Mouse (Mus musculus) MEL (cell line): ENCODE data around the gene Agtr1a. TPM values are rescaled to one million over a fixed set of nuclear protein-coding genes. Genes with fewer than 3 reads are reported as not detected.

Experiments used
- DNase-seq: peaks from one replicate; pipeline ENCODE4 v3.0.0; 2011; ENCODE audit warnings: low read depth, low spot score
- H3K27ac ChIP-seq: 2 replicates; pipeline ENCODE4 v1.5.1; 2012; ENCODE audit warnings: low read depth, mild to moderate bottlenecking, control low read depth, low read length, moderate library complexity; ENCODE audit not compliant: control insufficient read depth
- H3K27me3 ChIP-seq, 2 experiments: fragments of 150-350 bp in 1 of 2; sonication (generic) in 1 of 2; 2 replicates each; pipeline ENCODE4 v1.6.1; 2012; ENCODE audit warnings: low read length in 2 of 2, mild to moderate bottlenecking in 2 of 2, improper control_type of control experiment in 1 of 2, moderate library complexity in 1 of 2; ENCODE audit not compliant: insufficient read depth in 2 of 2, control insufficient read depth in 1 of 2
- H3K36me3 ChIP-seq, 2 experiments: 2 replicates each; pipeline ENCODE4 v1.6.1; 2012 to 2014; ENCODE audit warnings: low read length in 2 of 2, improper control_type of control experiment in 1 of 2, inconsistent platforms in 1 of 2, mild to moderate bottlenecking in 1 of 2; ENCODE audit not compliant: insufficient read depth in 2 of 2, control insufficient read depth in 1 of 2
- H3K4me1 ChIP-seq, 2 experiments: fragments of 150-350 bp in 1 of 2; sonication (generic) in 1 of 2; 2 replicates each; pipeline ENCODE4 v1.6.1; 2012; ENCODE audit warnings: low read length in 2 of 2, improper control_type of control experiment in 1 of 2, mild to moderate bottlenecking in 1 of 2; ENCODE audit not compliant: insufficient read depth in 2 of 2, control insufficient read depth in 1 of 2
- H3K4me3 ChIP-seq, 2 experiments: fragments of 150-350 bp in 1 of 2; sonication (generic) in 1 of 2; 2 replicates each; pipeline ENCODE4 v1.5.1; 2012; ENCODE audit warnings: low read depth in 2 of 2, low read length in 2 of 2, mild to moderate bottlenecking in 2 of 2, moderate library complexity in 2 of 2, control low read depth in 1 of 2, improper control_type of control experiment in 1 of 2; ENCODE audit not compliant: control insufficient read depth in 1 of 2, insufficient read depth in 1 of 2
- H3K79me2 ChIP-seq: 2 replicates; pipeline ENCODE4 v1.6.1; 2012; ENCODE audit warnings: mild to moderate bottlenecking, low read length, moderate library complexity; ENCODE audit not compliant: control insufficient read depth, poor library complexity, insufficient read depth
- H3K9ac ChIP-seq: 2 replicates; pipeline ENCODE4 v1.6.1; 2012; ENCODE audit warnings: low read depth, mild to moderate bottlenecking, control low read depth, low read length, moderate library complexity; ENCODE audit not compliant: control insufficient read depth, poor library complexity, severe bottlenecking
- H3K9me3 ChIP-seq: fragments of 150-350 bp; sonication (generic); replicated peaks from 2 replicates; pipeline ENCODE4 v1.6.1; 2012; ENCODE audit warnings: mild to moderate bottlenecking, low read length, improper control_type of control experiment, moderate library complexity; ENCODE audit not compliant: insufficient read depth
- BHLHE40 ChIP-seq: IDR thresholded peaks from 2 replicates; pipeline ENCODE4 v1.6.1; 2012; ENCODE audit warnings: low read depth, mild to moderate bottlenecking, inconsistent platforms, low read length, improper control_type of control experiment, borderline replicate concordance
- CHD2 ChIP-seq: IDR thresholded peaks from 2 replicates; pipeline ENCODE4 v1.6.1; 2011; ENCODE audit warnings: low read length, improper control_type of control experiment
- CTCF ChIP-seq, 3 experiments: IDR thresholded peaks in 2 of 3; conservative IDR thresholded peaks in 1 of 3; 2 replicates each; pipeline ENCODE4 v1.5.1; 2011 to 2012; ENCODE audit warnings: low read length in 3 of 3, low read depth in 2 of 3, mild to moderate bottlenecking in 2 of 3, improper control_type of control experiment in 1 of 3, inconsistent platforms in 1 of 3, mixed read lengths in 1 of 3, moderate library complexity in 1 of 3; ENCODE audit not compliant: control insufficient read depth in 1 of 3, insufficient read depth in 1 of 3, poor library complexity in 1 of 3, severe bottlenecking in 1 of 3
- ELF1 ChIP-seq: IDR thresholded peaks from 2 replicates; pipeline ENCODE4 v1.6.1; 2014; ENCODE audit warnings: low read depth, mild to moderate bottlenecking, inconsistent platforms, low read length, improper control_type of control experiment, moderate library complexity
- EP300 ChIP-seq, 2 experiments: IDR thresholded peaks; 2 replicates each; pipeline ENCODE4 v1.6.1; 2011; ENCODE audit warnings: improper control_type of control experiment in 2 of 2, low read length in 2 of 2, low read depth in 1 of 2, mild to moderate bottlenecking in 1 of 2
- GABPA ChIP-seq: IDR thresholded peaks from 2 replicates; pipeline ENCODE4 v1.6.1; 2012; ENCODE audit warnings: low read depth, mild to moderate bottlenecking, inconsistent platforms, low read length, improper control_type of control experiment, moderate library complexity
- GATA1 ChIP-seq: IDR thresholded peaks from 2 replicates; pipeline ENCODE4 v1.6.1; 2011; ENCODE audit warnings: low read depth, low read length, improper control_type of control experiment
- HCFC1 ChIP-seq: IDR thresholded peaks from 2 replicates; pipeline ENCODE4 v1.6.1; 2012; ENCODE audit warnings: low read depth, mild to moderate bottlenecking, inconsistent platforms, low read length, improper control_type of control experiment, moderate library complexity
- JUND ChIP-seq: IDR thresholded peaks from 2 replicates; pipeline ENCODE4 v1.6.1; 2011; ENCODE audit warnings: low read depth, mild to moderate bottlenecking, improper control_type of control experiment, low read length
- MAFK ChIP-seq: IDR thresholded peaks from 2 replicates; pipeline ENCODE4 v1.6.1; 2011; ENCODE audit warnings: low read depth, mild to moderate bottlenecking, low read length, improper control_type of control experiment, borderline replicate concordance
- MAX ChIP-seq: IDR thresholded peaks from 2 replicates; pipeline ENCODE4 v1.6.1; 2011; ENCODE audit warnings: low read length, improper control_type of control experiment
- MAZ ChIP-seq: IDR thresholded peaks from 2 replicates; pipeline ENCODE4 v1.6.1; 2012; ENCODE audit warnings: low read depth, mild to moderate bottlenecking, inconsistent platforms, low read length, improper control_type of control experiment
- MEF2A ChIP-seq: IDR thresholded peaks from 2 replicates; pipeline ENCODE4 v1.6.1; 2014; ENCODE audit warnings: low read depth, mild to moderate bottlenecking, inconsistent platforms, low read length, improper control_type of control experiment; ENCODE audit not compliant: poor library complexity, insufficient replicate concordance, severe bottlenecking; ENCODE audit errors: extremely low read depth
- MXI1 ChIP-seq: IDR thresholded peaks from 2 replicates; pipeline ENCODE4 v1.6.1; 2011; ENCODE audit warnings: mild to moderate bottlenecking, low read depth, low read length, improper control_type of control experiment
- MYB ChIP-seq: IDR thresholded peaks from 2 replicates; pipeline ENCODE4 v1.6.1; 2011; ENCODE audit warnings: mild to moderate bottlenecking, low read depth, low read length, improper control_type of control experiment
- MYC ChIP-seq: IDR thresholded peaks from 2 replicates; pipeline ENCODE4 v1.6.1; 2011; ENCODE audit warnings: low read depth, mild to moderate bottlenecking, low read length, improper control_type of control experiment, moderate library complexity
- NELFE ChIP-seq: IDR thresholded peaks from 2 replicates; pipeline ENCODE4 v1.6.1; 2011; ENCODE audit warnings: low read depth, low read length, improper control_type of control experiment
- POLR2A ChIP-seq, 2 experiments: IDR thresholded peaks; 2 replicates each; pipeline ENCODE4 v1.6.1; 2011 to 2012; ENCODE audit warnings: low read length in 2 of 2, mild to moderate bottlenecking in 2 of 2, control low read depth in 1 of 2, improper control_type of control experiment in 1 of 2, low read depth in 1 of 2, moderate library complexity in 1 of 2; ENCODE audit not compliant: control insufficient read depth in 1 of 2, insufficient read depth in 1 of 2, poor library complexity in 1 of 2
- POLR2AphosphoS2 ChIP-seq: IDR thresholded peaks from 2 replicates; pipeline ENCODE4 v1.6.1; 2011; ENCODE audit warnings: low read length, improper control_type of control experiment
- RAD21 ChIP-seq: IDR thresholded peaks from 2 replicates; pipeline ENCODE4 v1.6.1; 2011; ENCODE audit warnings: mild to moderate bottlenecking, low read depth, low read length, improper control_type of control experiment
- RCOR1 ChIP-seq: IDR thresholded peaks from 2 replicates; pipeline ENCODE4 v1.6.1; 2012; ENCODE audit warnings: low read depth, mild to moderate bottlenecking, inconsistent platforms, low read length, improper control_type of control experiment
- SIN3A ChIP-seq: IDR thresholded peaks from 2 replicates; pipeline ENCODE4 v1.6.1; 2012; ENCODE audit warnings: low read length, improper control_type of control experiment, inconsistent platforms
- SMC3 ChIP-seq: IDR thresholded peaks from 2 replicates; pipeline ENCODE4 v1.6.1; 2011; ENCODE audit warnings: low read depth, low read length, improper control_type of control experiment
- TAL1 ChIP-seq: IDR thresholded peaks from 2 replicates; pipeline ENCODE4 v1.6.1; 2012; ENCODE audit warnings: mild to moderate bottlenecking, inconsistent platforms, low read length, moderate library complexity, mixed read lengths
- TCF12 ChIP-seq: IDR thresholded peaks from 2 replicates; pipeline ENCODE4 v1.6.1; 2014; ENCODE audit warnings: low read depth, mild to moderate bottlenecking, inconsistent platforms, low read length, improper control_type of control experiment, moderate library complexity
- UBTF ChIP-seq: IDR thresholded peaks from 2 replicates; pipeline ENCODE4 v1.6.1; 2012; ENCODE audit warnings: low read depth, mild to moderate bottlenecking, inconsistent platforms, low read length, improper control_type of control experiment, moderate library complexity, borderline replicate concordance; ENCODE audit not compliant: insufficient read depth
- USF1 ChIP-seq: IDR thresholded peaks from 2 replicates; pipeline ENCODE4 v1.6.1; 2014; ENCODE audit warnings: low read depth, mild to moderate bottlenecking, inconsistent platforms, low read length, improper control_type of control experiment, moderate library complexity
- USF2 ChIP-seq, 2 experiments: IDR thresholded peaks; 2 replicates each; pipeline ENCODE4 v1.6.1; 2011 to 2012; ENCODE audit warnings: improper control_type of control experiment in 2 of 2, low read length in 2 of 2, borderline replicate concordance in 1 of 2, inconsistent platforms in 1 of 2, low read depth in 1 of 2, mild to moderate bottlenecking in 1 of 2; ENCODE audit not compliant: insufficient read depth in 1 of 2
- ZMIZ1 ChIP-seq: IDR thresholded peaks from 2 replicates; pipeline ENCODE4 v1.6.1; 2012; ENCODE audit warnings: low read depth, mild to moderate bottlenecking, inconsistent platforms, low read length, improper control_type of control experiment, moderate library complexity
- polyA plus RNA-seq, 2 experiments: library from polyadenylated mRNA; stranded (reverse) in 1 of 2; unstranded in 1 of 2; fragments of >175 nt in 1 of 2; fragments of >200 nt in 1 of 2; gene quantifications; 2 replicates each; pipeline versions ENCODE4 v1.2.1 to v1.2.4; 2012; ENCODE audit warnings: low replicate concordance in 2 of 2, low read depth in 1 of 2; ENCODE audit not compliant: insufficient read length in 2 of 2, insufficient read depth in 1 of 2, missing spikeins in 1 of 2
- total RNA-seq: library from RNA; depleted of rRNA; stranded (reverse); fragments of 300-350 nt; gene quantifications from 2 replicates; pipeline ENCODE4 v1.2.3, GENCODE M21; 2012

Agtr1a gene
- total and polyA plus RNA-seq, 3 experiments: 2.7 to 3.0 TPM; not detected in 1

GRCm38 (mm10) chr13:30331851-30332250 lies 4.4 kb upstream of the Agtr1a start:
- Histone ChIP-seq H3K27me3 (no peaks in the 10 kb centered on the region), H3K9ac (peak overlapping the region; percentile 38), H3K4me1 (peaks cover 17% of the 10 kb centered on the region in 2 experiments), H3K79me2 (no peaks in the 10 kb centered on the region; the same call in 1 of the 2 replicates), H3K27ac (peak overlapping the region; percentile 65), H3K36me3 (peaks cover 0 to 29% of the 10 kb centered on the region in 2 experiments; a peak in 2 of 4 replicates), H3K4me3 (peak overlapping the region; percentile 20 to 22), H3K9me3 (no peaks in the 10 kb centered on the region; the same call in 1 of the 2 replicates)
- peak; percentile 56 for DNase-seq
- no peak for TF ChIP-seq GATA1
- no peak for TF ChIP-seq MEF2A
- no peak for TF ChIP-seq USF2 (IDR thresholded peaks at IDR 0.05; ENCODE audit: borderline replicate concordance in 1 of 2, insufficient read depth in 1 of 2, low read depth in 1 of 2, low read length in 2 of 2)
- TF ChIP-seq ZMIZ1: no peak
- TF ChIP-seq CHD2: no peak
- TF ChIP-seq RCOR1: no peak
- no peak for TF ChIP-seq MAX
- TF ChIP-seq HCFC1: no peak
- TF ChIP-seq ELF1: no peak
- TF ChIP-seq TCF12: no peak
- no peak for TF ChIP-seq MYB
- no peak for TF ChIP-seq JUND
- TF ChIP-seq MAFK: no peak

GRCm38 (mm10) chr13:30332581-30332980 lies 3.7 kb upstream of the Agtr1a start:
- Histone ChIP-seq H3K36me3 (peaks cover 0 to 29% of the 10 kb centered on the region in 2 experiments; a peak in 2 of 4 replicates), H3K79me2 (no peaks in the 10 kb centered on the region; the same call in 1 of the 2 replicates), H3K9ac (no peak overlapping the region), H3K9me3 (no peaks in the 10 kb centered on the region; the same call in 1 of the 2 replicates), H3K4me1 (peaks cover 18 to 21% of the 10 kb centered on the region in 2 experiments), H3K4me3 (peak overlapping the region in 1 of 2 experiments; percentile 22; a peak in 1 of 4 replicates), H3K27ac (peak overlapping the region; percentile 37), H3K27me3 (no peaks in the 10 kb centered on the region)
- DNase-seq: peak; percentile 89
- TF ChIP-seq UBTF (no peak), USF2 (IDR thresholded peaks at IDR 0.05; ENCODE audit: borderline replicate concordance in 1 of 2, insufficient read depth in 1 of 2, low read depth in 1 of 2, low read length in 2 of 2) (no peak), GATA1 (peak; percentile 94), CTCF (IDR thresholded peaks at IDR 0.05 in 2 of 3, conservative IDR thresholded peaks at IDR 0.05 in 1 of 3; ENCODE audit: control insufficient read depth in 1 of 3, insufficient read depth in 1 of 3, low read depth in 2 of 3, low read length in 3 of 3, poor library complexity in 1 of 3, severe bottlenecking in 1 of 3) (no peak), RAD21 (no peak), POLR2AphosphoS2 (no peak), MEF2A (no peak), HCFC1 (no peak), BHLHE40 (peak; percentile 87), RCOR1 (peak; percentile 60; the same call in 1 of the 2 replicates), MYC (peak; percentile 80), ZMIZ1 (no peak), SIN3A (no peak; the same call in 1 of the 2 replicates), MXI1 (peak; percentile 73), JUND (no peak), TCF12 (peak; percentile 92), NELFE (no peak), CHD2 (no peak), MAZ (no peak), MAFK (no peak), ELF1 (no peak), MAX (0 out of 2 replicates have a peak, but pooled peaks have one; percentile 58), SMC3 (no peak), EP300 (IDR thresholded peaks at IDR 0.05; ENCODE audit: low read depth in 1 of 2, low read length in 2 of 2) (peak; percentile 95 to 97), TAL1 (peak; percentile 92), POLR2A (IDR thresholded peaks at IDR 0.05; ENCODE audit: control insufficient read depth in 1 of 2, insufficient read depth in 1 of 2, low read depth in 1 of 2, low read length in 2 of 2, poor library complexity in 1 of 2) (peak in 1 of 2 experiments; percentile 22; a peak in 1 of 4 replicates), USF1 (no peak), GABPA (no peak)
